Mouse (Mus musculus): ENCODE results near the gene Cib1. TPM values are rescaled to one million over a fixed set of nuclear protein-coding genes. Genes with fewer than 3 reads are reported as not detected.
A peak's percentile ranks its signal among the peaks of the same experiment; 100 is the strongest.

Cib1 gene
- total and polyA plus RNA-seq, 3 experiments, result 84.5 to 145 TPM; not detected in 1

DNA sequence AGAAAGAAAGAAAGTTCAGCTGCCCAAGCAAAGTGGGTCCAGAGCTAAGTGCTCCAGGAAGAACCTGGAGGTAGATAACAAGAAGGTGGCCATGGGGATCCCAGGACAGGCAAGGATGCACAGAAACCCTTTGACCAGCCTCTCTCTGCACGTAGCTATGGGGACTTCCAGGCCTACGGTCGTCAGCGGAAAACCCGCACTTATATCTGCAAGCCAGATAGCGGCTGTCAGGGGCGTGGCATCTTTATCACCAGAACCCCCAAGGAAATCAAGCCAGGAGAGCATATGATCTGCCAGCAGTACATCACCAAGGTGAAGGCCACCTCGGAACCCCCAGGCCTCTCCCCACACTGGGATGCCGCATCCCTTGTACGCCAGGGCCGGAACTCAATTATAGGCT, 20.3 kb upstream of the Cib1 start:
- peak overlapping the region in 1 of 2 experiments; percentile 10; a peak in 1 of 4 replicates for H3K4me3 ChIP-seq (ENCODE audit: control insufficient read depth in 1 of 2, insufficient read depth in 1 of 2, low read depth in 2 of 2, low read length in 2 of 2)
- H3K27ac ChIP-seq (ENCODE audit: control insufficient read depth, low read depth, low read length), result no peak overlapping the region
- H3K79me2 ChIP-seq (ENCODE audit: control insufficient read depth, insufficient read depth, low read length, poor library complexity), result no peaks in the 10 kb centered on the region
- no peak overlapping the region for H3K9ac ChIP-seq (ENCODE audit: control insufficient read depth, low read depth, low read length, poor library complexity, severe bottlenecking)
- TF ChIP-seq HCFC1 (IDR thresholded peaks at IDR 0.05; ENCODE audit: low read depth, low read length) (no peak), ETS1 (IDR thresholded peaks at IDR 0.05; ENCODE audit: low read depth, low read length) (peak; percentile 74), GATA1 (IDR thresholded peaks at IDR 0.05; ENCODE audit: low read depth, low read length) (peak; percentile 68; the same call in 1 of the 2 replicates), ZMIZ1 (IDR thresholded peaks at IDR 0.05; ENCODE audit: low read depth, low read length) (no peak), SIN3A (IDR thresholded peaks at IDR 0.05; ENCODE audit: low read length) (peak; percentile 15; the same call in 1 of the 2 replicates), TCF12 (IDR thresholded peaks at IDR 0.05; ENCODE audit: low read depth, low read length) (peak; percentile 67), ELF1 (IDR thresholded peaks at IDR 0.05; ENCODE audit: low read depth, low read length) (no peak), MXI1 (IDR thresholded peaks at IDR 0.05; ENCODE audit: low read depth, low read length) (no peak), MEF2A (IDR thresholded peaks at IDR 0.05; ENCODE audit: extremely low read depth, insufficient replicate concordance, low read depth, low read length, poor library complexity, severe bottlenecking) (no peak), ZNF384 (IDR thresholded peaks at IDR 0.05; ENCODE audit: low read depth, low read length) (peak; percentile 69; the same call in 1 of the 2 replicates), CHD2 (IDR thresholded peaks at IDR 0.05; ENCODE audit: low read length) (no peak), EP300 (IDR thresholded peaks at IDR 0.05; ENCODE audit: low read depth in 1 of 2, low read length in 2 of 2) (peak; percentile 34 to 66; a peak in 2 of 4 replicates), RCOR1 (IDR thresholded peaks at IDR 0.05; ENCODE audit: low read depth, low read length) (peak; percentile 44; the same call in 1 of the 2 replicates)
- peaks cover 15 to 23% of the 10 kb centered on the region in 2 experiments for H3K4me1 ChIP-seq (ENCODE audit: control insufficient read depth in 1 of 2, insufficient read depth in 2 of 2, low read length in 2 of 2)
- no peaks in the 10 kb centered on the region for H3K9me3 ChIP-seq (replicated peaks; ENCODE audit: insufficient read depth, low read length)
- H3K27me3 ChIP-seq (ENCODE audit: control insufficient read depth in 1 of 2, insufficient read depth in 2 of 2, low read length in 2 of 2), result no peaks in the 10 kb centered on the region
- H3K36me3 ChIP-seq (ENCODE audit: control insufficient read depth in 1 of 2, insufficient read depth in 2 of 2, low read length in 2 of 2), result peaks cover 0 to 19% of the 10 kb centered on the region in 2 experiments; a peak in 2 of 4 replicates
- peak; percentile 65 for DNase-seq (ENCODE audit: low read depth, low spot score)

- Histone ChIP-seq H3K27ac (ENCODE audit: control insufficient read depth, low read depth, low read length) (peak overlapping the region; percentile 8; the same call in 1 of the 2 replicates), H3K79me2 (ENCODE audit: control insufficient read depth, insufficient read depth, low read length, poor library complexity) (no peaks in the 10 kb centered on the region), H3K9me3 (replicated peaks; ENCODE audit: insufficient read depth, low read length) (no peaks in the 10 kb centered on the region), H3K4me1 (ENCODE audit: control insufficient read depth in 1 of 2, insufficient read depth in 2 of 2, low read length in 2 of 2) (peaks cover 15 to 20% of the 10 kb centered on the region in 2 experiments), H3K4me3 (ENCODE audit: control insufficient read depth in 1 of 2, insufficient read depth in 1 of 2, low read depth in 2 of 2, low read length in 2 of 2) (peak overlapping the region; percentile 3 to 13; a peak in 2 of 4 replicates), H3K36me3 (ENCODE audit: control insufficient read depth in 1 of 2, insufficient read depth in 2 of 2, low read length in 2 of 2) (peaks cover 0 to 15% of the 10 kb centered on the region in 2 experiments; a peak in 2 of 4 replicates), H3K9ac (ENCODE audit: control insufficient read depth, low read depth, low read length, poor library complexity, severe bottlenecking) (no peak overlapping the region; the same call in 1 of the 2 replicates), H3K27me3 (ENCODE audit: control insufficient read depth in 1 of 2, insufficient read depth in 2 of 2, low read length in 2 of 2) (no peaks in the 10 kb centered on the region)
- DNase-seq (ENCODE audit: low read depth, low spot score), result peak; percentile 76
- TF ChIP-seq TCF12 (IDR thresholded peaks at IDR 0.05; ENCODE audit: low read depth, low read length), result 0 out of 2 replicates have a peak, but pooled peaks have one; percentile 38
- TF ChIP-seq MXI1 (IDR thresholded peaks at IDR 0.05; ENCODE audit: low read depth, low read length), result peak; percentile 27; the same call in 1 of the 2 replicates
- TF ChIP-seq TAL1 (IDR thresholded peaks at IDR 0.05; ENCODE audit: low read length), result peak; percentile 1; the same call in 1 of the 2 replicates
- TF ChIP-seq USF2 (IDR thresholded peaks at IDR 0.05; ENCODE audit: borderline replicate concordance in 1 of 2, insufficient read depth in 1 of 2, low read depth in 1 of 2, low read length in 2 of 2), result no peak
- TF ChIP-seq TBP (IDR thresholded peaks at IDR 0.05; ENCODE audit: low read depth, low read length), result no peak
- no peak for TF ChIP-seq GABPA (IDR thresholded peaks at IDR 0.05; ENCODE audit: low read depth, low read length)
- TF ChIP-seq POLR2A (IDR thresholded peaks at IDR 0.05; ENCODE audit: control insufficient read depth in 1 of 2, insufficient read depth in 1 of 2, low read depth in 1 of 2, low read length in 2 of 2, poor library complexity in 1 of 2), result no peak
- TF ChIP-seq ZKSCAN1 (IDR thresholded peaks at IDR 0.05; ENCODE audit: low read depth, low read length), result no peak
- peak; percentile 46; the same call in 1 of the 2 replicates for TF ChIP-seq BHLHE40 (IDR thresholded peaks at IDR 0.05; ENCODE audit: borderline replicate concordance, low read depth, low read length)
- TF ChIP-seq NRF1 (IDR thresholded peaks at IDR 0.05; ENCODE audit: insufficient read depth, low read depth, low read length, poor library complexity, severe bottlenecking), result no peak
- no peak for TF ChIP-seq KAT2A (conservative IDR thresholded peaks at IDR 0.05; ENCODE audit: low read depth, low read length)
- TF ChIP-seq SMC3 (IDR thresholded peaks at IDR 0.05; ENCODE audit: low read depth, low read length), result no peak
- no peak for TF ChIP-seq MEF2A (IDR thresholded peaks at IDR 0.05; ENCODE audit: extremely low read depth, insufficient replicate concordance, low read depth, low read length, poor library complexity, severe bottlenecking)
- TF ChIP-seq GATA1 (IDR thresholded peaks at IDR 0.05; ENCODE audit: low read depth, low read length), result peak; percentile 30; the same call in 1 of the 2 replicates
- no peak for TF ChIP-seq ZC3H11A (IDR thresholded peaks at IDR 0.05; ENCODE audit: low read depth, low read length)
- no peak for TF ChIP-seq POLR2AphosphoS5 (IDR thresholded peaks at IDR 0.05; ENCODE audit: borderline replicate concordance, low read depth, low read length)
- peak; percentile 71; the same call in 1 of the 2 replicates for TF ChIP-seq MYC (IDR thresholded peaks at IDR 0.05; ENCODE audit: low read depth, low read length)
- TF ChIP-seq E2F4 (IDR thresholded peaks at IDR 0.05; ENCODE audit: borderline replicate concordance, low read depth, low read length), result no peak
- TF ChIP-seq RAD21 (IDR thresholded peaks at IDR 0.05; ENCODE audit: low read depth, low read length), result no peak
- no peak for TF ChIP-seq CHD1 (IDR thresholded peaks at IDR 0.05; ENCODE audit: low read depth, low read length)
- no peak for TF ChIP-seq HCFC1 (IDR thresholded peaks at IDR 0.05; ENCODE audit: low read depth, low read length)
These were observed 19.8 kb upstream of the Cib1 start for GRCm38 (mm10) chr7:80252437-80252836.
